Mouse (Mus musculus): ENCODE measurements at regions not wholly inside any gene's neighbourhood (a gene's known extent, or its start where the extent isn't known, plus 50 kb on each side); places are given as distances from the start of the nearest gene placed in this dataset.

DNA sequence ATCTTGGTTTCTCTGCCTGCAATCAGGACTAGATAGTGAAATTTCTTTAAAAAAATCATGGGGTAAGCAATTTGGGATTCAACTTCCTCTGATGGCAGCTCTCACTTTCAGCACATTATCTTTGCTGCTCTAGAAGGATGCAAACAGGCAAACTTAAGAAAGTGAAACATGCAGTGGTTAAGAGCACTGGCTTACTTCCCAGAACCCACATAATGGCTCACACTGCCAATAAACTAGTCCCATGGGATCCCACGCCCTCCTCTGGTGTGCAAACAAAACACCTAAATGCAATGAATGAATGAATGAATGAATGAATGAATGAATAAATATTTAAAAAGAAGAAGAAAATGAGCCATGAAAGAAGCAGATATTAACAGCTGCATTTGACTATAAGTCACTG is 356.1 kb upstream of the Kif2a start:
- 86% methylated on average over 1 of the region's 1 CpGs for WGBS
- no peak for DNase-seq (ENCODE audit: extremely low spot score, low spot score)
- H3K4me1 ChIP-seq, result no peaks in the 10 kb centered on the region
- no peak overlapping the region for H3K27ac ChIP-seq
- no peaks in the 10 kb centered on the region for H3K27me3 ChIP-seq (ENCODE audit: poor library complexity, severe bottlenecking)
- no peak overlapping the region for H3K4me3 ChIP-seq
- no peaks in the 10 kb centered on the region for H3K36me3 ChIP-seq (replicated peaks)
- H3K9me3 ChIP-seq, result no peaks in the 10 kb centered on the region

DNA sequence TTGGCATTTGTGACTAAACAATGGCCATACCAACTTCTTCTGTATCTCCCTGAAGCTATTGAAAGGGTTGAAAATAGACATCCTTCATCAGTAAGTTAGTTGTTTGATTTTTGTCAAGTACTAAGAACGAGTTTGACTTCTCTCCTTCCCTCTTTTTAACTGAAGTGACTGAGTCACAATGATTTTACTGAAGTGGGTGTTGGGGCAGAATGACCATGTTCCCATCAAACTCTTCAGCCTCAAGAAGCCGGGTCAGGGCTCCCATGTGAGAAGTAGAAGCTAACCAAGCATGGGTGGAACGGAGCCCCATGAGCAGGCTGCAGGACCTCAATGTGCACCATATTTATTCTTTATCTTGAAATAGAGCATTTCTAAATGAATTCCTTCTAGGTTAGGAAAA is 350.7 kb upstream of the Kif2a start:
- Histone ChIP-seq H3K9me3 (no peaks in the 10 kb centered on the region), H3K4me1 (peaks cover 7% of the 10 kb centered on the region; the same call in 1 of the 2 replicates), H3K27me3 (ENCODE audit: poor library complexity, severe bottlenecking) (no peaks in the 10 kb centered on the region), H3K27ac (no peak overlapping the region), H3K4me3 (no peak overlapping the region), H3K36me3 (replicated peaks) (no peaks in the 10 kb centered on the region)
- 86% methylated on average over 3 of the region's 3 CpGs for WGBS
- no peak for DNase-seq (ENCODE audit: extremely low spot score, low spot score)

DNA sequence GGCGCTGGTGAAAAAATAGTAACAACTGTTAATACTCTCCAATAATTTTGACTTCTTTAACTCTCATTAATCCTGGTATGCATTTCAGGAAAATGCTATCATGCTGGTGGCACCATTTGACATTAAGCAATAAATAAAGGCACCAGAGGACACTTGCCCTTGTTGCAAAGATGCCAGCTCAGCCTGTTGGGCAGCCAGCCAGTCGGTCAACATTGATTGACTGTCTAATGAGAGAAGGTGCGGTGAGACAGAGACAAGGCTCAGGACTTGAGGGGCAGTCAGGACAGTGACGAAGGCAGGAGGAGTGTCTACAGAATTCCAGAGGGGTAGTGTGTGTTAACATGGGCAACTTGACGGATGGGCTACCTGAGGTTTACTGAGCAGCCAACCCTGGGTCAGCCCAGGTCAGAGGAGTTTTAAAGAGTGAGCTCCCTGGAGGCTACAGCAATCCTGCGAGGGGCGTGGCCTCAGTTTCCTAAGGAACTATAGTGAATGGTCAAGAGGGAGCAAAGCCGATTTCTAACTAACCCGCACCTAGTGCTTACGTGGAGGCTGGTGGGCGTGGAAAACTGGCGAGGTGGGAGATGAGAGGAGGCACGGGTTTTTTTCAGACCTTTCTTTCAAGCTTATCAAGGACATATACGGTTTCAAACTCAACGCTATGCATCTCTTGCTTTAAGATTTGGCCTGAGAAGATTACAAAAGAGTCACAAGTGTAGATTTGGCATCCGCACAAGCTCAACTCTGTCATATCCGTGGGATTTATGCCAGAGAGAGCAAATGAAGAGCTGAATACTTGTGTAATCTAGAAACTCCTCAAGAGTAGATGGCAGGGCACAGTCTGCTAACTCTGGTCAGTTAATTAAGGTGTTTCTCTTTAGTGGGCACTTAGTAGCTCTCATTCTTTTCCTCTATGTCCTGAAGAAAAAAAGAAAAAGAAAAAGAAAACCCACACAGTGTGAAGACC is 350.0 kb upstream of the Kif2a start:
- peaks cover 7% of the 10 kb centered on the region; the same call in 1 of the 2 replicates for H3K4me1 ChIP-seq
- no peaks in the 10 kb centered on the region for H3K9me3 ChIP-seq
- no peak overlapping the region for H3K4me3 ChIP-seq
- no peak overlapping the region for H3K27ac ChIP-seq
- H3K27me3 ChIP-seq (ENCODE audit: poor library complexity, severe bottlenecking), result no peaks in the 10 kb centered on the region
- DNase-seq (ENCODE audit: extremely low spot score, low spot score), result no peak
- no peaks in the 10 kb centered on the region for H3K36me3 ChIP-seq (replicated peaks)
- WGBS, result 42% methylated on average over 17 of the region's 17 CpGs

DNA sequence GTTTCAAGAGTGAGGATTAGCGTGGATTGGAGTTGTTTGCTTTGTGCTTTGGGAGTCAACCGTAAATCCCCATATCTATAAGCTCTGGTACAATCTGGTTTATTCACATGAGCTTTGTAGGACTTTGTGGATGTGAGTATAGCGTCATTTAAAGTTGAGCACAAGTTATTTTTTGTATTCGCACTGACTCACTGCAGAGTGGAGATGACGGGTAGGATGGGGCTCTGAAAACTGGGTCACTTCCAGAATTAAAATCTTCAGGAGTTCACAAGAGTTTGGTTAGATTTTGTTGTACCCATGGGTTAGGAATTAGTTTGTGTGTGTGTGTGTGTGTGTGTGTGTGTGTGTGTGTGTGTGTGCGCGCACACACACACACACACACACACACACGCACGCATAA is 345.7 kb upstream of the Kif2a start:
- DNase-seq (ENCODE audit: extremely low spot score, low spot score), result no peak
- H3K9me3 ChIP-seq, result no peaks in the 10 kb centered on the region
- no peaks in the 10 kb centered on the region for H3K36me3 ChIP-seq (replicated peaks)
- H3K27me3 ChIP-seq (ENCODE audit: poor library complexity, severe bottlenecking), result no peaks in the 10 kb centered on the region
- H3K4me1 ChIP-seq, result peaks cover 7% of the 10 kb centered on the region; the same call in 1 of the 2 replicates
- H3K4me3 ChIP-seq, result no peak overlapping the region
- 92% methylated on average over 9 of the region's 9 CpGs for WGBS
- H3K27ac ChIP-seq, result no peak overlapping the region

DNA sequence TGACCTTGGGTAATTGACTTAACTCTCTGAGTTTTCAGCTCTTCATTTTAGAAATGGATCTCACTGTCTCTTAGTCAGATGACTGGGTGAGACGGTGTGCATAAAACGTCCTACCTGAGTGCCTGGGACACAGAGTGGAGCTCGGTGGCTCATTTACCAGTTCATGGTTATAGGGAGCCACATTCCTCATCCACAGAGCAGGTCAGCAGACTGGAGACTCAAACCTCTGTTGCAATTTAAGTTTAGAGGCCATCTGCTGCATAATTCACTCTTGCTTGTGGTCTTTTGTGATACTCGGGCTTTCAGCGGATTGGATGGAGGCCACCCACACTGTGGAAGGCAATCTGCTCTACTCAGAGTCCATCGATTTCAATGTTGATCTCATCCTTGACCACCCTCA is 343.8 kb upstream of the Kif2a start:
- H3K36me3 ChIP-seq (replicated peaks), result no peaks in the 10 kb centered on the region
- no peak overlapping the region for H3K27ac ChIP-seq
- H3K4me1 ChIP-seq, result no peaks in the 10 kb centered on the region
- H3K27me3 ChIP-seq (ENCODE audit: poor library complexity, severe bottlenecking), result no peaks in the 10 kb centered on the region
- no peak for DNase-seq (ENCODE audit: extremely low spot score, low spot score)
- no peak overlapping the region for H3K4me3 ChIP-seq
- WGBS, result 89% methylated on average over 6 of the region's 6 CpGs
- no peaks in the 10 kb centered on the region for H3K9me3 ChIP-seq

DNA sequence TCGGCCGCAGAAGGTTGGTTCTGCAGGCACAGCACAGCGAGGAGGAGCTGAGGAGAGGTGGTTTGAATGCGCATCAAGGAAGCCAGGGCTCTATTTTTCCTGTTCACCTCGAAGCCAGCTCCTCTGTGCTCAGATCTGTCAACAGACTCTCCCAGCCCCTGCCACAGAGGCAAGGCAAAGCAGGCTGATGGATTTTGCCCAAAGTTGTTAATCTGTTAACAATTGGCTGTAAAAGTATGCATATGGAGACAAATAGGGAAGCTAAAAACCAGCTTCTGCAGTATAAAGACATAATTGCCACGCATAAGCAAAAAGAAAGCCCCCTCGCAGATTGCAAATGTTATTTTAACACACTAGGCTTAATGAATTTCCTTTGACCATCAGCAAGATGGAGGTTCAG is 343.3 kb upstream of the Kif2a start:
- H3K36me3 ChIP-seq (replicated peaks), result no peaks in the 10 kb centered on the region
- WGBS, result 86% methylated on average over 7 of the region's 7 CpGs
- no peaks in the 10 kb centered on the region for H3K27me3 ChIP-seq (ENCODE audit: poor library complexity, severe bottlenecking)
- no peaks in the 10 kb centered on the region for H3K4me1 ChIP-seq
- H3K9me3 ChIP-seq, result no peaks in the 10 kb centered on the region
- no peak overlapping the region for H3K4me3 ChIP-seq
- no peak for DNase-seq (ENCODE audit: extremely low spot score, low spot score)
- no peak overlapping the region for H3K27ac ChIP-seq

DNA sequence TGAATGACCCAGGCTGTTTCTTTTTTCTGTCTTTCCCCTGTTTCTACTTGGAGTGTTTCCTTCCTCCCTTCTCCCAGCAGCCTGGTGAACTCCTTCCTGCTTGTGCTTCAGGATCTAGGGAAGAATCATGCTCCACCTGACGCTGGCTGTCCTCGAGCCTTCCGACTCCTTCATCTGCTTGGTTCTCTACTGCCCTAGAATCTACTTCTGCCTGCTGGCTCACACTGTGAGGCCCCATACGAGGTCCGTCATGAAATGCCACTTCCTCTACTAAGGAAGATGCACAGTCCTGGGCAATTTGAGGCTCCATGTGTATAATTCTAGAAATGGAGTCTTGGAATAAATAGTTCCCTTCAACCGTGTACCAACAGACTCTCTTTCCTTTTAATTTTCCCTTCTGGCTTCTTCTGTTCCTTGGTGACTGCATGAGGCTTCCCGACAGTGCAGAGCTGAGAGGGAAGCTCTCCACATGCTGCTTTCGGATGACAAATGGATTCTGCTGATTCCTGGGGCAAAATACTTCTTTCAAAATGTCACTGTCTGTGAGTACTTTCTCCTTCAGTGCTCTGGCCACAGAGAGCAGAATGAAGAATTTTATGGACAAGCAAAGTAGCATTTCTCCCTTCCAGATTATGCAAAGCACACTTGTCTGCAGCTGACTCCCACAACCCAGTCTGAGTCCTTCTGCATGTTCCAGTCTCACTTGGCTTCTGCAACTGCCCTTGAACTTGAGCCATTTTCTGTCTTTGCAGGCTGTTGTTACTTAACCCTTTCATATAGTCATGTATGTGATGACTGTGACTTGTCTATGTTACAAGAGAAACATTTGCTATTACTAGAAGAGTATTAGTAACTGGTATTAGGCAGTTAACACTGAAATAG is 341.1 kb upstream of the Kif2a start:
- no peaks in the 10 kb centered on the region for H3K36me3 ChIP-seq (replicated peaks)
- 84% methylated on average over 8 of the region's 8 CpGs for WGBS
- no peak overlapping the region for H3K4me3 ChIP-seq
- no peaks in the 10 kb centered on the region for H3K4me1 ChIP-seq
- no peaks in the 10 kb centered on the region for H3K9me3 ChIP-seq
- no peak overlapping the region for H3K27ac ChIP-seq
- H3K27me3 ChIP-seq (ENCODE audit: poor library complexity, severe bottlenecking), result no peaks in the 10 kb centered on the region
- no peak for DNase-seq (ENCODE audit: extremely low spot score, low spot score)

DNA sequence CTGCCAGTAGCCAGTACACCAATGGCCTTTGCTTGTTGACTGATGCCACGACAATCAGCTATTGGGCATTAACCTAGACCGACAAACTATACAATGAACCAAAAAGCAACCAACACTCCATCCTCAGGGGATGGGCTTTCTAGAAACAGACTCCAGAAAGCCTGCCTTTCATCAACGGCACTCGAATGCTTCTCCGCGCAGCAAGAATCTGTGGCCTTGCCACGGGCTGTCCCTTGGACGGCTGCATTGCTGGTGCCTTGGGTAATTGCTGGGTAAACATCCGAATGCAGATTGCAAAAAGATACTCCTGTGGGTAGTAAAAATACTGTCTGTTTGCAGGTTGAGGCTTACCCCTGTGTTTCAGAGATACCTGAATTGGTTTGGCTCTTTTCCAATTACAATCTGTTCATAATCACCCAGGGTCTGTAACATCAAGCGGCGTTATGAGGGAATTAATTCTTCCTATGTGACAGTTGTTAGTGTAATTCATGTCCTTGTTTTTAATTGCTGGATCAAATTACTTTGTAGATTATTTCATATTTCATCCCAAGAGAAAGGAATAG is 319.0 kb upstream of the Kif2a start:
- no peaks in the 10 kb centered on the region for H3K27me3 ChIP-seq (ENCODE audit: poor library complexity, severe bottlenecking)
- H3K4me3 ChIP-seq, result no peak overlapping the region
- no peaks in the 10 kb centered on the region for H3K36me3 ChIP-seq (replicated peaks)
- no peaks in the 10 kb centered on the region for H3K9me3 ChIP-seq
- WGBS, result 92% methylated on average over 11 of the region's 11 CpGs
- no peaks in the 10 kb centered on the region for H3K4me1 ChIP-seq
- no peak for DNase-seq (ENCODE audit: extremely low spot score, low spot score)
- no peak overlapping the region for H3K27ac ChIP-seq

DNA sequence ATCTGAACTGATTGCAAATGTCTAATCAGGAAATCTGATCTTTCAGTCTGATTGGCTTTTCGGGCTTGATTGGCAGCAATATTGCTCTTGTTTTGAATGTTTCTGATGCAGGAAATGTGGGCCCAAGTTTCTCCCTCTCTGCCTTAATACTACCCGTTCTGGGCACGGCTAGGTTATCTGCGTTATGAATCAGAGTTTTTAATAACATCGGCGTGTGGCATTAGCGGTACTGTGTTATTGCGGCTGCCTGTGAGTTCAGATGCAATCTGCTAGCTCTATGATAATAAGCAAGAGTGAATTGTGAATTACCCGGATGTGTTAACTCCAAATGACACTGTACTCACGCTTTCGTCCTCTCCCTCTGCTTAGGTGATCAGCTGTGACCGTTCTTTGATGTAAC is 316.2 kb upstream of the Kif2a start:
- WGBS, result 89% methylated on average over 12 of the region's 12 CpGs
- Histone ChIP-seq H3K27me3 (ENCODE audit: poor library complexity, severe bottlenecking) (no peaks in the 10 kb centered on the region), H3K36me3 (replicated peaks) (no peaks in the 10 kb centered on the region), H3K4me1 (no peaks in the 10 kb centered on the region), H3K4me3 (no peak overlapping the region), H3K9me3 (no peaks in the 10 kb centered on the region), H3K27ac (no peak overlapping the region)
- DNase-seq (ENCODE audit: extremely low spot score, low spot score), result no peak

DNA sequence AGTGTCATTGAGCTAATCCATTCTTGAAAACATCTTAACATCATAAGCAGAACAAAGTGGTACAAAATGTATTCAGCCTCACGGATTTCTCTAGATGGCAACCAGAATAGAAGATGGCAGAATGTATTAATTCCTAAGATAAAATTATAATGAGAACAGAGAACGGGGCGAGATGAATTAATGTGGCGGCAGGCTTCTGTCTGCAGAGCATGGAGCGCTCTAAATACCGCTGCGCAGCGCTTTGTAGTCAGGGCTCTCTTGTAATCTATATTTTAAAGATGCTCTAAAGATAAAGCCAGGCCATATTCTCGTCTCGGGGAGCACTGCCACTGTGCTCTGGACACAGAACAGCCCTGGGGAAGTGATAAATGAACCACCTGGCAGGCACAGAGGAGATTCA is 315.2 kb upstream of the Kif2a start:
- H3K4me3 ChIP-seq, result no peak overlapping the region
- H3K27me3 ChIP-seq (ENCODE audit: poor library complexity, severe bottlenecking), result no peaks in the 10 kb centered on the region
- no peaks in the 10 kb centered on the region for H3K4me1 ChIP-seq
- WGBS, result 91% methylated on average over 10 of the region's 10 CpGs
- no peak overlapping the region for H3K27ac ChIP-seq
- H3K36me3 ChIP-seq (replicated peaks), result no peaks in the 10 kb centered on the region
- DNase-seq (ENCODE audit: extremely low spot score, low spot score), result no peak
- H3K9me3 ChIP-seq, result no peaks in the 10 kb centered on the region

DNA sequence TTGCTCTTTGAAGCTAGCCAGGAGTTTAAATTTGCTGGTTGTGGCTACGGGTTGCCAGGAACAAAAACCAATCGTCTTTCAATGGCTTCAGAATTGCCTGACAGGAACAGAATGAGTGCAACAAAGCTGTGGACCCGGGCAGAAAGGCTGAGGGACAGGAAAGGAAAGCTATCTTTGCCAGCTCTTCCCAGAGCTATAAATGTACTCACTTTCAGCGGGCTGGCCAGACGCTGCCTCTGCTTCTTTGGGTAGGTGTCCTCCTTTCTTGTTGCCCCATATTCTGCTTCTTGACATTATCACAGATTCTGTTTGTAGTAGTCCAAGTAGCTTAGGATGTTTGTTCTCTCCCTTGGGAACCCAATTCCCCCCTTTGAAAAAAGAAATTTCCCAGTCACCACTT is 307.4 kb upstream of the Kif2a start:
- WGBS, result 73% methylated on average over 5 of the region's 5 CpGs
- H3K36me3 ChIP-seq (replicated peaks), result no peaks in the 10 kb centered on the region
- H3K9me3 ChIP-seq, result no peaks in the 10 kb centered on the region
- H3K4me3 ChIP-seq, result no peak overlapping the region
- no peaks in the 10 kb centered on the region for H3K4me1 ChIP-seq
- no peak for DNase-seq (ENCODE audit: extremely low spot score, low spot score)
- no peak overlapping the region for H3K27ac ChIP-seq
- H3K27me3 ChIP-seq (ENCODE audit: poor library complexity, severe bottlenecking), result no peaks in the 10 kb centered on the region

DNA sequence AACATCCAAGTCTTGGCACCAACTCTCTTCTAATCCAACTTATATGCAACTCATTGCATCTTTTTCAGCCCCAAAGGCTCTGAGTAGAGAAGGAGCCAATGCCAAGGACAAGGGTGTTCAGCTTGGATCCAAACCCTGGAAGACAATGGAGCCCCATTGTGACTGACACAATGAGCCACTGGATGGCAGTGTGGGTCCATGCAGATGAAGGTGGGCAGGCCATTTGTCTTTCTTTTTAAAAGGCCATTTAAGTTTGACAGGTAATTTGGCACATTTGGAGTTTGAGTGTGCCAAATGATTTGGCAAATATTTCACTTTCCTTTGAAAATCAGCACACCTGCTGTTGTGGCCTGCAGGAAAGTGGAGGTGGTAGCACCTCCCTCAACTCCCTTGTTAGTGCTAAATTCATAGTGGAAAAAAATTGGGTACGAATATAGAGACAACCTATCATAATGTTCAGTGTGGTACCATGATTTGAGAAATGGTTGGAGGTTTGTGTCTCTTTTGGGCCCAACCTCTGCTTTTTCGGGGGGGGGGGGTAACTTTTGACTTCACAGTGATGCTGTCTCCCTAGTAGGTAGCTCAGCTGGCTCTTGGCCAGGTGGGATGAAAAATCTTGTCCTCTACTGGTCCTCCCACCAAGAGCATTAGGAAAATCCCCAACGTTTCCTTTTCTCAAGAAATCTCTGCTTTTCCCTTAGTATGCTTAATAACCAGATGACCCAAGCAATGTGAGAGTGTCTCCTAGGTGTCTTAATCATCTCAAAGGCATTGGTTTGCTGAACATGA is 304.0 kb upstream of the Kif2a start:
- H3K4me1 ChIP-seq, result no peaks in the 10 kb centered on the region
- no peaks in the 10 kb centered on the region for H3K27me3 ChIP-seq (ENCODE audit: poor library complexity, severe bottlenecking)
- H3K36me3 ChIP-seq (replicated peaks), result no peaks in the 10 kb centered on the region
- DNase-seq (ENCODE audit: extremely low spot score, low spot score), result peak; percentile 32
- no peak overlapping the region for H3K4me3 ChIP-seq
- H3K9me3 ChIP-seq, result no peaks in the 10 kb centered on the region
- WGBS, result 70% methylated on average over 3 of the region's 3 CpGs
- H3K27ac ChIP-seq, result no peak overlapping the region

Measured in forebrain, embryonic 10.5 days (tissue).